Mouse (Mus musculus) heart, postnatal 14 days (tissue): Measurements from ENCODE around the gene Otx2. TPM values are rescaled to one million over a fixed set of nuclear protein-coding genes. Genes with fewer than 3 reads are reported as not detected.
"Not testable (repeated sequence)": the region's sequence is repeated elsewhere in the genome, so short reads cannot be mapped to it uniquely, and the experiment has no call there.

Source experiments
- DNase-seq, 2 experiments: peaks; one replicate each; pipeline ENCODE4 v3.0.0; 2021 to 2022
- intact Hi-C: fragments of 180-260 bp; cut with DNase I; formaldehyde crosslinking; loops from one replicate; pipeline ENCODE4 v1.15.1; 2025
- total RNA-seq, 2 experiments: library from RNA; stranded (reverse); gene quantifications; 2 replicates each; pipeline ENCODE4 v1.2.3; 2021

Otx2 gene
- total RNA-seq, 2 experiments from 2014 or later, result not detected

DNA sequence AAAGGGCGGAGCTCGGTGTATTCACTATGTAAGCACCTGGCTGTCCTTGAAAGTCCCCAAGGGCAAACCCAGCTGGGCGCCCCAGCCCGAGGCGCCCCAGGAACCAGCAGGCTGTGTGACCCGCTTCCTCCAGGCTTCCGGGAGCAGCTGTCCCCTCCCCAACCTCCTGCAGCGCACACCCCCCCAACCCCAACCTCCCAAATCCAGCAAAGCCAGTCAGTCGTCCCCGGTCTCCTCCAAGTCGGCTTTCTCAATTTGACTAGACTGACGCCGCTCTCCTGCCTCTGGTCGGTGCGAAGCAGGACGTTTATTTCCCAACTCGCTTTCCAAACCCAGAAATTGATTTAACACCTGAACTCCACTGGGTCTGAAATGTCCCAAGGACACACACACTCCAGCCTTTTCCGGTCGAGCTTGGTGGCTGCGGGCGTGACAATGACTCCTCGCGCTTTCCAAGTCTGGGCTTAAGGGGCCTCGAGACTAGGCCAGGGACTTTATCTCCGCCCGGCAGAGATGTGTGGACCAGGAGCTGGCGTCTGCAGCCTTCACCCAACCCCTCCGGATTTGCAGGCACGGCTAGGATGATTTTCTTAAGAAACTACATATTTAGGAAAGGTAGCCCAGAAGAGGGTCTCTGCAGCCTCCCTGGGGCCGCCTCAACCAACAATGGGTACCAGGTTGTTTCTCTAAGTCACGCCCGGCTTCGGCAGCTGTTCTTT is 18.4 kb downstream of the Otx2 start:
- intact Hi-C loops, result no loop called here
- DNase-seq, result no peak

DNA sequence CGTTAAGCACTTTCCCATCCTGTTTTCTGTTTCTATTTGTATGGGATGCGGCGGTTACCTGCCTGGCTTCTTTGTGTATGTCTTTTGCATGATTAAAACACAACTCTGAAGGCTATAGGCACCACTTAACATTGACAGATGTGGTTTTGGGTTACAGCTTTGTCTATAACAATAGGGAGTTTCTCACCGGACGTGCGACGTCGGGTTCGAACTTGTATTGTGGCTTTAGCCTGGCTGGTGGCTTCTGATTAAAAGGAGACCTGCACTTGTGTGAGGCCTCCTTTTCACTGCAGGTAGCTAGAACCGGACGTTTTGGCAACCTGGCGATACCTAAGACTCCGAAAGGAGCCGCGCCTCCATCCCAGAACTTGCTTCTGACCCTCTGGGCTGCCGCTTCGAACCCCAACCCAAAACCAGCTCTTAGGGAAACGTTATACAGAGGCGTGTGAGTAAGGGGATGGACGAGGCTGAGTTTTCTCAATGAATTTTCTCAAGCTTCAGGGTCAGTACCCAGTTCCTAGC is 19.0 kb downstream of the Otx2 start:
- no peak for DNase-seq
- intact Hi-C loops, result no loop called here

DNA sequence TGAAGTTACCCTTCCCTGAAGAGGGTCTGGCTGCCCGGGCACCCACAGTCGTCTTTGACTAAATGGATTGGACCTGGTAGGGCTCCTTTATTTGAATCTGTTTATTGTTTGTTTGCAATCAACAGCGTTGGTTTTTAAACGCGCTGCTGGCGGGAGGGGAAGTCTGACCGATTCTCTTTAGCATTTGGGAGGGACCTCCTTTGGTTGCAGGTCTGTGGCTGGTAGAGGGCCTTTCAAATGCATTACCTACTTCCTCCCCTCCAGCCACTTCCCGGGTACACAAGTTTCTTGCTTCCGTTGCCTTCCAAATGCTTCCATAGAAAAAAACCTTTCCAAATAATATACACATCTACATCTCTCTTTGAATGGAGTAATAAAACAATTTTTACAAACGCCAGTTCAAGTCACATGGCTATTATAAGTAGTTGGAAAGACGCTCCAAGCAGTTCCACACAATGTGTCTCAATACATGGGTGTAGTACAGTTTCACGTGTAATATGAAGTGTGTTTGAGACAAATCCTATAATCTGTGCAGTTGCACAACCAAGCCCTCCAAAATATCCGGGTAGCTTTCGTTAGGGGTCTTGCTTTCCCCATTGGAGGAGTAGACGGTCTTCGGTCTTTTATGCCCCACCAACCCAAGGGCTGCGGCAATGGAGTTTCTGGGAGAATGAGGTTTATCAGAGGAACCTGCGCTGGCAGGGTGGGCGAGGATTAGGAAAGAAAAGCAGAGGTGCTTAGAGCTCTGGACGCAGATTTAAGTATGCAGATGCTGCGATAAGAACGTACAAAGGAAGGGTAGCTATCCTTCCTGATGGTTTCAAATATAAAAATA is 19.7 kb downstream of the Otx2 start:
- intact Hi-C loops, result no loop called here
- DNase-seq, result no peak

DNA sequence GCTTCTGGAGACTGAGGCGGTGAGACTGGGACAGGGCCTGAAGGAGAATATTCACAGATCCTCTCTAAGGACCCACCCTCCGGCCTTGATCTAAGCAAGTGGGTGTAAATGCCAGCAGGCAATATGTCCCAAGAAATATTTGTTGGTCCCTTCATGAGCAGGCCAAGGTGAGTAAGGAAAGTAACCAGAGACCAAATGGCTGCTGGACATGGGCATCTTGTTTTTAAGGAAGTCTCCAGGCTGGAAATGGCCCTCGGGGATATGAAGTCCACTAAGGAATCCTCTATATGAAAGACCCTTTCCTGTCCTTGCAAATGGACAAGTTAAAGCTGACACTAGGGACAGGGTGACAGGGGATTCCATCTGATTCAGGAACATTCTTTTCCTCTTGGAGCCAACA is 20.5 kb downstream of the Otx2 start:
- intact Hi-C loops, result no loop called here

DNA sequence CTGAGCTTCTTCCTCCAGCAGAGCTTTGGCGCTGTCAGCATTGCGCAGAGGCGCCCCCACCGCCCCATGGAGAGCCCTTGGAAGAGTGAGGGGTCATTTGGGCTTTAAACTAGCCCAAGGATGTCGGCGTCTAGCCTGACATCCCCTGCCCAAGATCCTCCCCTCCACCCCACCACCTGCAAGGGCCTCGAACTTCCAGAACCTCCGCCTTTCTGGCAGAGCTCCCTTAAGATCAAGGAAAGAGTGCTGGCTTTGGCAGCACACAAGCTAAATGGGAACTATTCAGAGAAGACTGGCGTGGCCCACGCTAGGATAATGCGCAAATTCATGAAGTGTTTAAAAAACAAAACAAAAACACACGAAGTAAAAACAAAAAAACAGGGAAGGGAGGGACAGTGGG is 21.4 kb downstream of the Otx2 start:
- intact Hi-C loops, result no loop called here
- DNase-seq, result no peak

More for the DNA sequence above, 20.5 kb downstream of the Otx2 start:
- DNase-seq, result no peak

DNA sequence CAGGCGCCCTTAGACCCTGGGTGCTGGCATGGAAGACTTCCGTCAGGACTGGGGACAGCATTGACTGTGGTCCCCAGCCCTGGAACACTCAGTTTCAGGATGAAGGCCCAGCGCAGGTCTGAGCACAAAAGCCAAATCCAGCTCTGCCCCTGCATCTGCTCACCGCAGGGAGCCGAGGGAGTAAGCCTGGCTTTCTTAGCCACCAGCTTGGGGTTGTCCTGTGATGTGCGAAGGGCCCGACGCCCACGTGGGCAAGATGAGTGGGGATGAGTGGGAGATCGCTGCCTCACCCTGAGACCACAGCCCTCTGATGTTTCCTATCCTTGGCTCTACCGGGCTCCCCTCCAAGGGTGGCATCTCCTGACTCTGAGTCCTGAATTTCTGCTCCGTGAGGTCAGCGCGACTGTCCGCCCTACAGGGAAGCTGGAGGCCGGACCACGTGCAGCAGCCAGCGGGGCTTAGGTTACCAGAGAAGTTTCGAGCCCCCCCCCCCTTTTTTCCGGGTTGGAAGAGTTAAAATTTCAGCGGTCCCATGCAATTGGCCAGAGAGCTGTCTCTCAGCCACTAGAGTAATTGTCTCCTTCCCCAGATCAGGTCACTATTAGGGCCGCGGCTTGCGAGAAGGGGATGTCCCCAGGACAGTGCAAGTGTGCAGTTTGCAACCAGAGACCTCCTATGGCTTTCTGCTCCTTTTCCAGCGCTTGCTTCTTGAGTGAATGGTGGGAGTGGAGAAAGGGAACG is 22.0 kb downstream of the Otx2 start:
- intact Hi-C loops, result no loop called here
- no peak for DNase-seq

DNA sequence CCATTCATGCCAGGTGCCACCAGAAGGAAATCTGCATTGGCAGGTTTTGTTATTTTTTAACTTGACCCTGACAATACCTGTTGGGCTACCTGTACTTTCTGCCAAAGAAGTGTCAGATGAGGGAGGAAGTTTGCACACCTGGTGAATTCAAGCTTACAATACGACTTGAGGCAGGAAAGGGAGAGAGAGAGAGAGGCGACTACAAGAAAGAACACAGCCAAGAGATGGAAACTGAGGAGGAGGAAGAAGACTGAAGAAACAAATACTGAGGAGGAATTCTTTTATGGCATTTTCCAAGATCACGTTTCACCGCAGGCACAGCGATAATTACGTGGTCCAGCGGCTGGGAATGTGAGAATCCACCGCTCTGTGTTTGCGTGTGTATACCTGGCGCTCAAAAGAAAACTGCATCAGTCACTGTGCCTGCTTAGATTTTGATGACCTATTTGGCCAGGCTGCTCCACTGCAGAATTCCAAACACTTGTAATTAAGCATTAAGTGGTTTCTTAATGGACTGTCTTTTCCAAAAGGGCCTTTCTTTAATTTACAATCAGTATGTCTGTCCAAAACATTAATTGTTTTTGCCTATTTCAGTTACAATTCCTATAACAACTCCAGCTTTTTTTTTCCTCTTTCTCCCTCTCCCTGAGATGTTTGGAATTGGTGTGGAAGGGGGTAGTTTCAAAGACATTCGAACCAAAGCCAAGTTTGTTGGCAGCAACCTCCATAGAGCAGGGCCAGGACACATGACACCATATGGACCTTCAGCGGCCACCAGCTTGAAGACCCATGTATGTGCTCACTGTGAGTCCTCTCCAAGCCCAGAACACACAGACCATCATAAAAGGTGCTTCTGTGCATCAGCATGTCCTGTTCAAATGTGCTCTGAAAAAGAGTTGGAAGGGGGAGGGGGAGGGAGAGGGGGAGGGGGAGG is 31.9 kb downstream of the Otx2 start:
- intact Hi-C loops, result no loop called here
- no peak for DNase-seq

DNA sequence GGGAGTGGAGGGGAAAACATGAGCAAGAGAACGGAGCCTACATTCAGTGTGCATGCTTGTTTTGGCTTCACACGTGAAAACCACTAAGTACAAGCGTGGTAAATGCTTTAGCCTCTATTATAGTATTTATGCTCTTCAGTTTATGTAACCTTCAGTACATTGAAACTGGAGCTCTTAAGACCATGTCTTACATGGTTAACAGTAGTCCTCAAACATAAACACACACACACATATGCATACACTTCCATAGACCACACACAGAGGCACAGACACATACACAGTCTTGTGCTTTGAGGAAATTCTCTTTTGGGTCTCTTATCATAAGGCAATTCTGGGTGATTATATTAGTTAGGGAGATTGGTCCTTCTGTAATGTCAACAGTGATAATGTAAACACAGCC is 40.5 kb downstream of the Otx2 start:
- DNase-seq, result no peak
- intact Hi-C loops, result no loop called here

DNA sequence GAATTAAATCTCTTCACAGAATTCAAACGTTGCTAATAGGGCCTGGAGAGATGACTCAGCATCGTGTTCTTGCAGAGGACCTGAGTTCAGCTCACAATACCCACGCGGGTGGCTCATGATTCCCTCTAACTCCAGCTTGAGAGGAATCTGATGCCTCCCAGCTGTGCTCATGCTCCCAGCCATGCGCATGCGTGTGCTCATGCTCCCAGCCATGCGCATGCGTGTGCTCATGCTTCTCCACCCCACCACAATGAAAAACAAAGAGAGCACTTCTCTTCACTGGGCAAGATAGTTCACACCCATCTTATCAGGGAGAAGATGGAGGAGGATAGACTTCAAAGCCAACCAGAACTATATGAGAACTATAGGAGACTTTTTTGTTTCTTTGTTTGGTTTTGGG is 41.3 kb downstream of the Otx2 start:
- DNase-seq, result no peak
- intact Hi-C loops, result no loop called here

DNA sequence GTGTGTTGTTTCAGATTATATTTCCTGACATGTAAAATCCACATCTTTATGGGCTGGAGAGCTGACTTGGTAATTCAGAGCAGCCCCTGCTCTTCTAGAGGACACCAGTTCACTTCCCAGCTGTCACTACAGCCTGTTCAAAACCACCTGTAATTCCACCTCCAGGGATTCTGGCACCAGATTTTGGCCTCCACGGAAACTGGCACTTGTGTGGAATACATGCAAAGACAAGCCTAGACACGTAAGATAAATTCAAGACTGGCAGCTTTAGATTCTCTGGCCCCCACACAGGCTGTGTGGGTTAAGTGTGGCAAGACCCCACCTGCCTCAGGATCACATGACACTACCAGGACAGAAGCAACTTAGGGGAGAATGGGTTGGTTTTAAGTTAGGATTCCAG is 42.1 kb downstream of the Otx2 start:
- no peak for DNase-seq
- intact Hi-C loops, result no loop called here

DNA sequence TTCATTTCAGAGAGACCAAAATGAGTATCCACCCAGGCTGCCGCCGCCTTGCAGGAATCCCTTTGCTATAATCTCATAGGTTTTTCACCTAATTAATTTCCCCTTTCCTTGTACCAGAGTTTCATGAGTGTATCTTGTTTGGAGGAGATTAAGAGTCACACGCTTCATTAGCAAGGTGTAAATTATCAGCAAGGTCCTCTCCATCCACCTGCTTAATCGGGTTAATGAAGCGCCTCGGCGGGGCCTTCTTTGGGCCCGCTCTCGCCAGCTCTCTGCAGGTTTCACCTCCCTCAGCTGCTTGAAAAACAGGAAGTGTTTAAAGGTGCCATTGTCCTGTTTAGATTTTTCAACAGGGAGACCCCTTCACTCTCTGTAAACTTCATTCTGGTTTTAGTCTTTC is 44.2 kb downstream of the Otx2 start:
- DNase-seq, result no peak
- intact Hi-C loops, result no loop called here

DNA sequence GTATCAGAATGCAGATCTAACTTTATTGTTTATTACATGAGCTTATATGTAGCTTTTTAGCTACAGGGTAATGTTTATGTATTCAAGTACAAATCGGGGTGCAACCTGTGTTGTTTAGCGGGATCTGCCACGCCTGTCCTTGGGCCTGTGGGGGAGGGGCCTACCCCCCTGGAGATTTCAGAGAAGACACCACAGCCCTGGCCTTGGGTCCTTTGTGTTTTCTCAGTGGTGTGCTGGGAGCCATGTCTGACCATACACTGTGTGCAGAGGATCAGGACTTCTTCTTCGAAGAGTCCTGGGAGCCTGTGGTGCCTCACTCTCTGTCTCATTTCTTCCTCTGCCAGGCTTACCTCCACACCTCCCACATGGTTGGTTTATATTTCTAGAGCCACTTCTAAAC is 47.3 kb downstream of the Otx2 start:
- intact Hi-C loops, result no loop called here
- DNase-seq, result no peak

DNA sequence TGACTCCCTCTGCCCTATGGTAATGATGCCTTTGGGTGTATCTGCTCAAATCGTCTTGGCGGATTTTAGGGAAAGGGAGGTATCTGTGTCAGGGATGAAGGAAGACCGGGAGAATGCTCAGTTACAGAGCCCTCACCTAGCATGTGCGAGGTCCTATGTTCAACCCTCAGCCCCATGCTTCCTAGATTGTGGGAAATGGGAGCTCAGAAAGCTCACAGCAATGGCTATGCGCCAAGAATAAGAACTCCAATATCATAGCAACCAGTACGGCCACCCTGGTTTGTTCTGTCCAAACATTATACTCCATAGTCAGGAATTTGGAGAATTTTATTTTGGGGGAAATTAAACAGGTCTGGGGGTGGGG is 48.3 kb downstream of the Otx2 start:
- intact Hi-C loops, result no loop called here
- DNase-seq, result peak in 1 of 2 experiments; percentile 3

DNA sequence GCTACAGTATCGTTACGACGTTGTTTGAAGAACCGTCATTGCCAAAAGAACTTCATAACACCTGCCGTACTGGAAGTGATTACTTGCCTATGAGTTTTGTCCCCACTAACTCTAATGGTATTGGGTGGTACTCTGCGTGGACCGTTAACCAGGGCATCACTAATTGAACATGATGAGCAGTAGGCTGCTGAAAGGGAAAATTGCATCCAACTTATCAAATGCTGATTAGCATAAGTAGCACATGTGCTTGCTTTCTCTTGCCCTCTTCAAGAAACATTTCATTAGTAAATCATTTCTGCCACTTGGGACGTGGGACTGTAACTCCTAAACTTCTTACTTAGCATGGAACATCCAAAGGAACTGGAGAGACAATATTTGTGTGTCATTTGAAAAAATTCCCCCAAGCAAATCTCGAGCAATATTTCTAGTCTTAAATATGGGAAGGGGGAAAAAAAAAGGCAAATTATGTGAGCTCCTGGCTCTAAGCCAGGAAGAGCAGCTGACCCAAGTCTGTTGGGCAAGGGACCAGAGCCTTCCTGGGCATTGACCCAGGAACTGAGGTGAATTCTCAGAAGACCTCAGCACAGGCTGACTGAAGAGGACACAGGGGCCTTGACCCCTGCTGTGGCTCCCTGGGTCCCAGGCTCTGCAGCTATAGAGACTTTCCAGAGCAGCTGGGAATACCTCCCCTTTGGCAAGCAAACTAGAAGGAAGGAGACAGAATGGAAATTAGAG is 48.9 kb downstream of the Otx2 start:
- intact Hi-C loops, result no loop called here
- DNase-seq, result peak; percentile 46 to 64

DNA sequence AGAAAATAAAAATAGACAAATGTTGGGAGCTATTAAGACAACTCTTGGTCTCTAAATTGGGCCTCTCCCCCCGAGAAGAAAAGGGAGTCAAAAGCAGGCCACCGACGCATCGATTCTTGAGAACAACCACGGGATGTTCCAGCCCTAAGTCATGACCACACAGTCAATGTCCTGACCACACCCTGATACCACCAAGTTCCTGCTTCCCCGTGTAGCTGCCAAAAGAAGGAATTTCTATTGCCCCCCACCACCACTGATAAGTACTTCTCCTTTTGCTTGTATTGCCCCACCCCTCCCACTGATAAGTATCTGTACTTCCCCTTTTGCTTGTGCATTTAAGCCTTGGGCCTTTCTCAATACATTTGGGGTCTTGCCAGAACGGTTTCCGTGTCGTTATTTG is 50.9 kb downstream of the Otx2 start:
- intact Hi-C loops, DNase-seq: not testable (repeated sequence)

DNA sequence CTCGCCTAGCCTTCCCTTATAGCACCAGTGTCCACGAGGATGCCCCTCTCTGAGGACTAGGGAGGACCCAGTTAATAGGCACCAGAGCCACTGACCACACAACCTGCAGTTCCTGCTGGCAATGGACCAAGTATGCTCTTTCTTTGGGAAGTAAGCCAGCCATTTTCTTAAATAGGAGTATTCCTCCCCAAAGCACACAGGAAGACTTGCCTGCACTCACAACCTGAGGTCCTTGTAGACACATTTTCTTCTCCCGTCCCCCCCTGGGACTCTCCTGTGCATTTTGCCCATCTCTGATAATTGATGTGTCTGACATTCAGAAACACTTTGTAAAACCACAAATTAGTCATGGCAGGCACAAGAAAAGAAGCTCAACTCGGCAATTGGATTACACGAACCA is 57.3 kb downstream of the Otx2 start:
- intact Hi-C loops, result no loop called here
- no peak for DNase-seq

DNA sequence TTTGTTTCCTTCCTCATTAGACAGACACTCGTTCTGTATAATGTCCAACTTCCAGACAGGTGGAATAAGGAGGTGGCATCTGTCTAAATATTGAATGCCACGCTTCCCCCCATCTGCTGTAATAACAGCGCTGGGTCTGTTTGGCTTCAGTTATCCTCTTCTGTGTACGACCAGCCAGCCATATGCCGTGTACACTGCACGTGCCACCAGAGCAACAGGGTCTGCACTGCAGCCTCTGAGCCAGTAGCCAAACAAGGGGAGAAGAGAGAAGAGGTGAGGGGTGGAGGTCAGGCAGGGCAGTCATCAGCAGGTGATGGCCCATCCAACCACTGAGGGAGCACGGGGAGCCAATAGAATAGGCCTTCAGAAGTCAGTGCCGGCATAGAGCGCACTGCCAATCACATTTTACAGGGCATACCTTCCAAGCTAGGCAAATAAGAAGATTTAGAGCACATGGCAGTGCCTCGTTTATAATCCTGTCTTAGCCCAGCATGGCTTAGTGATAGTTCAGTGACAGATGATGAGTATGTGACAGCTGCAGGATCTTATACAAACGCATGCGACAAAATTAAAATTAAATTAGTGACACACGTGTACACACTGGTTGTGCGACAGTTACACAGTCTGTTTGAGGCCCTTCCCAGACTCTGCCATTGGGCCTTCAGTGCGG is 64.8 kb downstream of the Otx2 start:
- DNase-seq, result no peak
- intact Hi-C loops, result no loop called here
